Mouse (Mus musculus) fibroblast of lung, adult 2 months (primary cell): ENCODE data around the gene Tk1.

ENCODE experiments used
- DNase-seq: peaks from one replicate; pipeline ENCODE4 v3.0.0-alpha.2; 2011; ENCODE audit warnings: low read depth

The Tk1 gene

GRCm38 (mm10) chr11:117768725-117769682 is 56.9 kb downstream of the Tk1 start:
- no peak for DNase-seq

- DNase-seq, result no peak
Observed at GRCm38 (mm10) chr11:117766275-117766674, 59.6 kb downstream of the Tk1 start.
